Mouse (Mus musculus): ENCODE data around the gene Fam221a. TPM values are rescaled to one million over a fixed set of nuclear protein-coding genes. Genes with fewer than 3 reads are reported as not detected.

Gene Fam221a
- polyA plus RNA-seq, 1 experiment: 13.8 TPM

DNA sequence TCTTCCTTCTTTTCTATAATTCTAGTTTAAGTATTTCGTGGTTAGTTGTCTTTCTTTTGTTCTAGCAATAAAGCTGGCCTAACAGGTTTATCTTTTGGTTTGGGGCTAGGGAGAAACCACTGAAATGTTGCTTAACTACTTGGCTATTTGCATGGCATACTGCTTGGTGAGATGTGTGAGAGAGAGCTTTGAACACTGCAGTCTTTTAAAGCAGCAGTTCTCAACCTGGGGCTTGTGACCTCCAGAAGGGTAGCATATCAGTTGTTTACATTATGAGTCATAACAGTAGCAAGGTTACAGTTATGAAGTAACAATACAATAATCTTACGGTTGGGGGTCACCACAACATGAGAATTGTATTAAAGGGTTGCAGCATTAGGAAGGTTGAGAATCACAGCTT lies 44.6 kb upstream of the Fam221a start:
- no peaks in the 10 kb centered on the region for H3K27me3 ChIP-seq (ENCODE audit: control insufficient read depth, insufficient read depth, low read length, poor library complexity, severe bottlenecking)
- no peak overlapping the region for H3K4me3 ChIP-seq (ENCODE audit: low read depth, low read length)
- no peak overlapping the region for H3K9ac ChIP-seq (ENCODE audit: low read depth, poor library complexity, severe bottlenecking)
- no peaks in the 10 kb centered on the region for H3K4me1 ChIP-seq (ENCODE audit: control insufficient read depth, insufficient read depth, low read length)
- H3K9me3 ChIP-seq (replicated peaks; ENCODE audit: control insufficient read depth, insufficient read depth, low read length, poor library complexity, severe bottlenecking): no peaks in the 10 kb centered on the region
- no peak overlapping the region for H3K27ac ChIP-seq (ENCODE audit: insufficient read depth, low read length)
- TF ChIP-seq POLR2A (IDR thresholded peaks at IDR 0.05; ENCODE audit: insufficient read depth, low read length) (no peak), CTCF (IDR thresholded peaks at IDR 0.05; ENCODE audit: low read depth, low read length) (no peak), EP300 (IDR thresholded peaks at IDR 0.05; ENCODE audit: insufficient read depth, low read depth, low read length) (no peak)
- H3K36me3 ChIP-seq (ENCODE audit: control insufficient read depth, insufficient read depth, low read length, poor library complexity, severe bottlenecking): no peaks in the 10 kb centered on the region

DNA sequence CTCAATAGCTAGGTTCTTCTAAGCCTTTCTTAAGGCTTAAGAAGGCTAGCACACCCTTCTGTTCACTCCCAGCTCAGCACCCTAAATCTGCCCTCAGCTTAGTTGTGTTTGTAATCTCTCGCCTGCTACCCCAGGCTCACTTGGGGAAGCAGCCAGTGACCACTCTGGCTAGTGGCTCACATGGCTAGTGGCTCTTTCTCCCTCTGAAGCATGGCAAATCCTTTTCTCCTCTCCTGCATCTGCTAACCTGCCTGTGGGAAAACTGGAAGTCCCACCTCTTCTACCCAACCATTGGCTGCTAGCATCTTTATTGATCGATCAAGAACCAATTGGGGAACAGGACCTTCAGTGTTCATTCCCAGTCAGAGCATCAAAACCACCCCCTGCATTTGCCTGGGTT lies 43.0 kb upstream of the Fam221a start:
- H3K4me1 ChIP-seq (ENCODE audit: control insufficient read depth, insufficient read depth, low read length): no peaks in the 10 kb centered on the region
- peak overlapping the region; percentile 54 for H3K4me3 ChIP-seq (ENCODE audit: low read depth, low read length)
- no peak overlapping the region for H3K27ac ChIP-seq (ENCODE audit: insufficient read depth, low read length)
- no peak for TF ChIP-seq CTCF (IDR thresholded peaks at IDR 0.05; ENCODE audit: low read depth, low read length)
- no peak for TF ChIP-seq EP300 (IDR thresholded peaks at IDR 0.05; ENCODE audit: insufficient read depth, low read depth, low read length)
- TF ChIP-seq POLR2A (IDR thresholded peaks at IDR 0.05; ENCODE audit: insufficient read depth, low read length): no peak
- H3K9me3 ChIP-seq (replicated peaks; ENCODE audit: control insufficient read depth, insufficient read depth, low read length, poor library complexity, severe bottlenecking): no peaks in the 10 kb centered on the region
- no peaks in the 10 kb centered on the region for H3K36me3 ChIP-seq (ENCODE audit: control insufficient read depth, insufficient read depth, low read length, poor library complexity, severe bottlenecking)
- no peaks in the 10 kb centered on the region for H3K27me3 ChIP-seq (ENCODE audit: control insufficient read depth, insufficient read depth, low read length, poor library complexity, severe bottlenecking)
- peak overlapping the region; percentile 48 for H3K9ac ChIP-seq (ENCODE audit: low read depth, poor library complexity, severe bottlenecking)

DNA sequence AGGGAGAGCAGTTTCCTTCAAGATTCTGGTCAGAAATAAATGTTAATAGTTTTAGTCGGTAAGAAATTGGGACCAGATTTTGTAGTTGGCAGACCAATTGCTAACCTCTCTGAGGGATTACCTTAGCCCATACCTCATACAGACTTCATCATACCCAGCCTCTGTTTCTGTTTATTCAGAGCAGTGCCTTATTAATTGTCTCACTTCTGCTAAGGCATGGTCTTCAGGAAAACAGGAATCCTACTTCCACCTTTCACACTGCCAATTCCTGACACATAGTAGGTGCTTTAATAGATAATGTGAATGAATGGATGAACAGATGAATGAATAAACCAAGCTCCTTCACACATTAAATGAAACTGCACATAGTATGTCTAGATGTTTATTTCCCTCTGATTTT lies 42.2 kb upstream of the Fam221a start:
- Histone ChIP-seq H3K9ac (ENCODE audit: low read depth, poor library complexity, severe bottlenecking) (no peak overlapping the region), H3K4me1 (ENCODE audit: control insufficient read depth, insufficient read depth, low read length) (no peaks in the 10 kb centered on the region), H3K4me3 (ENCODE audit: low read depth, low read length) (no peak overlapping the region), H3K36me3 (ENCODE audit: control insufficient read depth, insufficient read depth, low read length, poor library complexity, severe bottlenecking) (no peaks in the 10 kb centered on the region), H3K9me3 (replicated peaks; ENCODE audit: control insufficient read depth, insufficient read depth, low read length, poor library complexity, severe bottlenecking) (no peaks in the 10 kb centered on the region), H3K27ac (ENCODE audit: insufficient read depth, low read length) (no peak overlapping the region), H3K27me3 (ENCODE audit: control insufficient read depth, insufficient read depth, low read length, poor library complexity, severe bottlenecking) (no peaks in the 10 kb centered on the region)
- TF ChIP-seq EP300 (IDR thresholded peaks at IDR 0.05; ENCODE audit: insufficient read depth, low read depth, low read length) (no peak), POLR2A (IDR thresholded peaks at IDR 0.05; ENCODE audit: insufficient read depth, low read length) (no peak), CTCF (IDR thresholded peaks at IDR 0.05; ENCODE audit: low read depth, low read length) (no peak)

DNA sequence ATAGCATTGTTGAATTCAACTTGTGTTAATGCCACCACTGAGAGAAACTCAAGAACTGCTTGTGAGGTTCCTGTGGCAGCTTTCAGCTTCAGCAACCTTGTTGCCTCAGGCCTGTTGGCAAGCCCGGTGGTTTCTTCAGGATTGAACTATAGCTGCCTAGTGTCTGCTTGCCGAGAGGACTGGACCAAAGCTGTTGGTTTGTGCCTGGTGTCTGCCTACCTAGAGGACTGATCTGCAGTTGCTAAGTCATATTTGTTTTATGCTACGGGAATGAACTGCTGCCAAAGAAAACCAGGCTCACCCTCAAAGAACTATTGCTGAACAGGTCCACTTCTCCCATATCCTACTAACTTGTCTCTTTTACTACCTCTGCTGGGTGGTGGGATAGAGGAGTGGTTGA lies 40.7 kb upstream of the Fam221a start:
- H3K36me3 ChIP-seq (ENCODE audit: control insufficient read depth, insufficient read depth, low read length, poor library complexity, severe bottlenecking): no peaks in the 10 kb centered on the region
- H3K4me3 ChIP-seq (ENCODE audit: low read depth, low read length): no peak overlapping the region
- H3K27ac ChIP-seq (ENCODE audit: insufficient read depth, low read length): no peak overlapping the region
- no peaks in the 10 kb centered on the region for H3K9me3 ChIP-seq (replicated peaks; ENCODE audit: control insufficient read depth, insufficient read depth, low read length, poor library complexity, severe bottlenecking)
- no peak overlapping the region for H3K9ac ChIP-seq (ENCODE audit: low read depth, poor library complexity, severe bottlenecking)
- H3K4me1 ChIP-seq (ENCODE audit: control insufficient read depth, insufficient read depth, low read length): no peaks in the 10 kb centered on the region
- TF ChIP-seq CTCF (IDR thresholded peaks at IDR 0.05; ENCODE audit: low read depth, low read length) (no peak), POLR2A (IDR thresholded peaks at IDR 0.05; ENCODE audit: insufficient read depth, low read length) (no peak), EP300 (IDR thresholded peaks at IDR 0.05; ENCODE audit: insufficient read depth, low read depth, low read length) (no peak)
- H3K27me3 ChIP-seq (ENCODE audit: control insufficient read depth, insufficient read depth, low read length, poor library complexity, severe bottlenecking): no peaks in the 10 kb centered on the region

DNA sequence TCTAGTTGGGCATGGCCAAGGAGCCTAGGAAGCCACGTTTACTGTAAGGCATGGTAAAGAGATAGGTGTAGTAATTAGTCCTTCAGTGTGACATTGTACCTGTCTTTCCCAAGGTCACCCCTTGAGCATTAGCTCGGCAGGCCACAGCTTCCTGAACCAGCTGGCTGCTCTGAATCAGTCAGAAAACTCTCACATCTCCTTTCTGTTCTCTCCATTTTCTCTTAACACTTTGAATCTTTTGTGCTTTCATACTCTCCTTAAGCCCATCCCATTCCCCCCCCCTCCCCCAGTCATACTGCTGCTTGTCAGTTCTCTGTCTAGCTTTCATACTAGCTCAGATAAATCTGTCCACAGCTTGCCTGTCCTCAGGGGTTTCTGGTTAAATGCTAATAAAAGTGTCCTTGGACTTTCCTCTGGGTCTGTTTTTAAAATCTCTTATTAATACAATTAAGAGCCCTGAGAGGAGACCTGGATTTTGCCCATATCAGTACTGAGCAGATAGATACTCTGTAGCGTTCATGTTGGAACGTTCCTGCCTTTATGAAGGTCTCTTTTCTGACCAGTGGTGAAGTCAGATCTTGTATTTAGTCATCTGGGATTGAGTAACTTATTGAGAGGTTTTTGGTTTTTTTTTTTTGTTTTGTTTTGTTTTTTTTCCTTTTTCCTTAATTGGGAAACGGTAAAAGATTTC lies 36.0 kb upstream of the Fam221a start:
- no peaks in the 10 kb centered on the region for H3K4me1 ChIP-seq (ENCODE audit: control insufficient read depth, insufficient read depth, low read length)
- H3K27ac ChIP-seq (ENCODE audit: insufficient read depth, low read length): no peak overlapping the region
- H3K27me3 ChIP-seq (ENCODE audit: control insufficient read depth, insufficient read depth, low read length, poor library complexity, severe bottlenecking): no peaks in the 10 kb centered on the region
- no peak overlapping the region for H3K9ac ChIP-seq (ENCODE audit: low read depth, poor library complexity, severe bottlenecking)
- H3K9me3 ChIP-seq (replicated peaks; ENCODE audit: control insufficient read depth, insufficient read depth, low read length, poor library complexity, severe bottlenecking): no peaks in the 10 kb centered on the region
- TF ChIP-seq POLR2A (IDR thresholded peaks at IDR 0.05; ENCODE audit: insufficient read depth, low read length) (no peak), CTCF (IDR thresholded peaks at IDR 0.05; ENCODE audit: low read depth, low read length) (no peak), EP300 (IDR thresholded peaks at IDR 0.05; ENCODE audit: insufficient read depth, low read depth, low read length) (no peak)
- no peak overlapping the region for H3K4me3 ChIP-seq (ENCODE audit: low read depth, low read length)
- no peaks in the 10 kb centered on the region for H3K36me3 ChIP-seq (ENCODE audit: control insufficient read depth, insufficient read depth, low read length, poor library complexity, severe bottlenecking)

DNA sequence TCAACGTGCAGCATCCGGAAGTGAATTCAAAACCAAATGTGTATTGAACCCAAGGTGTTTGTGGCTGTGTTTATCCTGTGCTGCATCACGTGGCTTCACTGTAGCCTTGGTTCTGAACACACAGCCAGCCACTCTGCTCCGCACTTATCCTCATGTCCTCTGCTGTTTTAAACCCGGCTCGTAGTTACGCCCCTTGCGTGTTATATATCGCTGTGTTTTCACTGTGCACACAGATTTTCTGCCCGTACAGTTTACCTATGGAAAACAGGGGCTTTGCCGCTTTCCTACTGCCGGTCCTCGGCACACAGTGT lies 35.5 kb upstream of the Fam221a start:
- Histone ChIP-seq H3K27ac (ENCODE audit: insufficient read depth, low read length) (no peak overlapping the region), H3K27me3 (ENCODE audit: control insufficient read depth, insufficient read depth, low read length, poor library complexity, severe bottlenecking) (no peaks in the 10 kb centered on the region), H3K9ac (ENCODE audit: low read depth, poor library complexity, severe bottlenecking) (no peak overlapping the region), H3K4me1 (ENCODE audit: control insufficient read depth, insufficient read depth, low read length) (no peaks in the 10 kb centered on the region), H3K36me3 (ENCODE audit: control insufficient read depth, insufficient read depth, low read length, poor library complexity, severe bottlenecking) (no peaks in the 10 kb centered on the region), H3K4me3 (ENCODE audit: low read depth, low read length) (no peak overlapping the region), H3K9me3 (replicated peaks; ENCODE audit: control insufficient read depth, insufficient read depth, low read length, poor library complexity, severe bottlenecking) (no peaks in the 10 kb centered on the region)
- TF ChIP-seq POLR2A (IDR thresholded peaks at IDR 0.05; ENCODE audit: insufficient read depth, low read length): no peak
- no peak for TF ChIP-seq EP300 (IDR thresholded peaks at IDR 0.05; ENCODE audit: insufficient read depth, low read depth, low read length)
- TF ChIP-seq CTCF (IDR thresholded peaks at IDR 0.05; ENCODE audit: low read depth, low read length): no peak

Measured in ES-Bruce4 (cell line).